Mouse (Mus musculus): ENCODE measurements around the gene Ccdc78. TPM values are rescaled to one million over a fixed set of nuclear protein-coding genes. Genes with fewer than 3 reads are reported as not detected.
A peak's percentile ranks its signal among the peaks of the same experiment; 100 is the strongest.

Ccdc78 gene
- total and polyA plus RNA-seq, 3 experiments: 0.08 to 0.85 TPM; not detected in 1

DNA sequence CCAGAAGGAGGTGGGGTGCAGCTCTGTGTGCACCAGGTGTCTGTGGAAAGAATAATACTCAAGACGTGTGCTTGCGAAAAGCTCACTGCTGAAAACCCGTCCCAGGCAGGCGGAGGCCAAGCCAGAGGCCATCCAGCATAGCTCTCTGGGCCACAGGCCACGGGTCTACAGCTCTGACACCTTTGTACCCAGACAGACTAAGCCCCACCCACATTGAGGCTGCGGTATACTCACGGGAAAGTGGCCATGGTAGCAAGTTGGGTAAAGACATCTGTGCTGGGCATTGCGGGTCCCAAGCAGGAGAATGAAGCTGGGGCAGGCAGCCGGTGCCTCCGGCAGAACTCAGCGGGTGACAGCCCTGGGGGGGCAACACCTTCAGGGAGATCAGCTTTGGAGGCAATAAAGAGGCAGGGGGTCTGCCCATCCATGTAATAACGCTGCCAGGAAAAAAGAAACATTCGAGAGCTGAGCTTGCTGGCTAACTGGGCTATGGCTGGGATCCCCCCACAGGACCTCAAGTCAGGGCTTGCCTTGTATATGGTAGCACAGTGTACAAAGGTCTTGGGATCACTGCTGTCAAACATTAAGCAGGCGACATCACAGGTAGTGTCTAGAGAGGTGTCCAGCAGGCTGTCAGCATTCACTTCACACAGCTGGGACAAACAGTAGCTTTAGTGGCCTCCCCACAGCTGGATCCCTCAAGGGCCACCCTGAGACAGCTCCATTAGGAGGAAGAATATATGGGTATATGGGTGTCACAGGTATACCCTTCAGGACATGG is 53.3 kb downstream of the Ccdc78 start:
- Histone ChIP-seq H3K4me1 (ENCODE audit: control insufficient read depth in 1 of 2, insufficient read depth in 2 of 2, low read length in 2 of 2) (peaks cover 3 to 10% of the 10 kb centered on the region in 2 experiments; a peak in 2 of 4 replicates), H3K9me3 (replicated peaks; ENCODE audit: insufficient read depth, low read length) (no peaks in the 10 kb centered on the region), H3K27me3 (ENCODE audit: control insufficient read depth in 1 of 2, insufficient read depth in 2 of 2, low read length in 2 of 2) (no peaks in the 10 kb centered on the region), H3K79me2 (ENCODE audit: control insufficient read depth, insufficient read depth, low read length, poor library complexity) (peaks cover 12% of the 10 kb centered on the region), H3K27ac (ENCODE audit: control insufficient read depth, low read depth, low read length) (no peak overlapping the region), H3K9ac (ENCODE audit: control insufficient read depth, low read depth, low read length, poor library complexity, severe bottlenecking) (no peak overlapping the region), H3K36me3 (ENCODE audit: control insufficient read depth in 1 of 2, insufficient read depth in 2 of 2, low read length in 2 of 2) (no peaks in the 10 kb centered on the region; a peak in 1 of 4 replicates), H3K4me3 (ENCODE audit: control insufficient read depth in 1 of 2, insufficient read depth in 1 of 2, low read depth in 2 of 2, low read length in 2 of 2) (no peak overlapping the region)
- TF ChIP-seq RAD21 (IDR thresholded peaks at IDR 0.05; ENCODE audit: low read depth, low read length) (no peak), POLR2A (IDR thresholded peaks at IDR 0.05; ENCODE audit: control insufficient read depth in 1 of 2, insufficient read depth in 1 of 2, low read depth in 1 of 2, low read length in 2 of 2, poor library complexity in 1 of 2) (0 out of 4 replicates have a peak, but pooled peaks of 1 of the 2 experiments have one; percentile 13)
- DNase-seq (ENCODE audit: low read depth, low spot score): no peak

Other genes with a start within 250 kb of the Ccdc78 start
- not detected in 2 replicates for gene Sox8, start 215.9 kb upstream of the Ccdc78 start, total RNA-seq (2012; rRNA removed)
- gene Sox8, start 215.9 kb upstream of the Ccdc78 start, polyA plus RNA-seq (2012; ENCODE audit: insufficient read depth in 1 of 2, insufficient read length in 2 of 2, low read depth in 1 of 2, low replicate concordance in 2 of 2, missing spikeins in 1 of 2): not detected
- 14.0 and 16.0 TPM in 2 replicates for gene Lmf1, start 207.5 kb upstream of the Ccdc78 start, total RNA-seq (2012; rRNA removed)
- 10 to 100 TPM in 1 of 2 experiments, not detected in 1; 30.5 TPM for gene Lmf1, start 207.5 kb upstream of the Ccdc78 start, polyA plus RNA-seq (2012; ENCODE audit: insufficient read depth in 1 of 2, insufficient read length in 2 of 2, low read depth in 1 of 2, low replicate concordance in 2 of 2, missing spikeins in 1 of 2)
- 3.1 and 3.9 TPM in 2 replicates for gene Gng13, start 69.4 kb upstream of the Ccdc78 start, total RNA-seq (2012; rRNA removed)
- under 1 TPM in 1 of 2 experiments, not detected in 1; 0.13 TPM for gene Gng13, start 69.4 kb upstream of the Ccdc78 start, polyA plus RNA-seq (2012; ENCODE audit: insufficient read depth in 1 of 2, insufficient read length in 2 of 2, low read depth in 1 of 2, low replicate concordance in 2 of 2, missing spikeins in 1 of 2)
- gene Chtf18, start 59.2 kb upstream of the Ccdc78 start, total RNA-seq (2012; rRNA removed): 29.9 and 35.5 TPM in 2 replicates
- gene Chtf18, start 59.2 kb upstream of the Ccdc78 start, polyA plus RNA-seq (2012; ENCODE audit: insufficient read depth in 1 of 2, insufficient read length in 2 of 2, low read depth in 1 of 2, low replicate concordance in 2 of 2, missing spikeins in 1 of 2): 10 to 100 TPM in 1 of 2 experiments, not detected in 1; 71.1 TPM
- gene Rpusd1, start 58.9 kb upstream of the Ccdc78 start, total RNA-seq (2012; rRNA removed): 7.3 and 8.2 TPM in 2 replicates
- 10 to 100 TPM in 1 of 2 experiments, not detected in 1; 23.9 TPM for gene Rpusd1, start 58.9 kb upstream of the Ccdc78 start, polyA plus RNA-seq (2012; ENCODE audit: insufficient read depth in 1 of 2, insufficient read length in 2 of 2, low read depth in 1 of 2, low replicate concordance in 2 of 2, missing spikeins in 1 of 2)
- gene Mslnl, start 50.5 kb upstream of the Ccdc78 start, total RNA-seq (2012; rRNA removed): 0.08 TPM in 1 of 2 replicates, not detected in the other
- gene Mslnl, start 50.5 kb upstream of the Ccdc78 start, polyA plus RNA-seq (2012; ENCODE audit: insufficient read depth in 1 of 2, insufficient read length in 2 of 2, low read depth in 1 of 2, low replicate concordance in 2 of 2, missing spikeins in 1 of 2): under 1 TPM in 1 of 2 experiments, not detected in 1; 0.08 TPM
- gene Msln, start 32.2 kb upstream of the Ccdc78 start, total RNA-seq (2012; rRNA removed): not detected in 2 replicates
- gene Msln, start 32.2 kb upstream of the Ccdc78 start, polyA plus RNA-seq (2012; ENCODE audit: insufficient read depth in 1 of 2, insufficient read length in 2 of 2, low read depth in 1 of 2, low replicate concordance in 2 of 2, missing spikeins in 1 of 2): not detected
- gene Narfl, start 12.8 kb upstream of the Ccdc78 start, total RNA-seq (2012; rRNA removed): 26.9 and 34.3 TPM in 2 replicates
- gene Narfl, start 12.8 kb upstream of the Ccdc78 start, polyA plus RNA-seq (2012; ENCODE audit: insufficient read depth in 1 of 2, insufficient read length in 2 of 2, low read depth in 1 of 2, low replicate concordance in 2 of 2, missing spikeins in 1 of 2): 10 to 100 TPM in 1 of 2 experiments, not detected in 1; 30.6 TPM
- 10.7 and 12.6 TPM in 2 replicates for gene Haghl, start 907 bp upstream of the Ccdc78 start, total RNA-seq (2012; rRNA removed)
- 10 to 100 TPM in 1 of 2 experiments, not detected in 1; 13.2 TPM for gene Haghl, start 907 bp upstream of the Ccdc78 start, polyA plus RNA-seq (2012; ENCODE audit: insufficient read depth in 1 of 2, insufficient read length in 2 of 2, low read depth in 1 of 2, low replicate concordance in 2 of 2, missing spikeins in 1 of 2)
- 35.3 and 39.0 TPM in 2 replicates for gene Fam173a, start 6.3 kb downstream of the Ccdc78 start, total RNA-seq (2012; rRNA removed)
- gene Fam173a, start 6.3 kb downstream of the Ccdc78 start, polyA plus RNA-seq (2012; ENCODE audit: insufficient read depth in 1 of 2, insufficient read length in 2 of 2, low read depth in 1 of 2, low replicate concordance in 2 of 2, missing spikeins in 1 of 2): 10 to 100 TPM in 1 of 2 experiments, not detected in 1; 36.6 TPM
- 0.92 TPM in 1 of 2 replicates, not detected in the other for gene AC134908.4, start 9.1 kb downstream of the Ccdc78 start, total RNA-seq (2012; rRNA removed)
- gene AC134908.4, start 9.1 kb downstream of the Ccdc78 start, polyA plus RNA-seq (2012; ENCODE audit: insufficient read depth in 1 of 2, insufficient read length in 2 of 2, low read depth in 1 of 2, low replicate concordance in 2 of 2, missing spikeins in 1 of 2): not detected
- gene Metrn, start 10.6 kb downstream of the Ccdc78 start, total RNA-seq (2012; rRNA removed): 95.7 and 104 TPM in 2 replicates
- 100 to 1,000 TPM in 1 of 2 experiments, not detected in 1; 116 TPM for gene Metrn, start 10.6 kb downstream of the Ccdc78 start, polyA plus RNA-seq (2012; ENCODE audit: insufficient read depth in 1 of 2, insufficient read length in 2 of 2, low read depth in 1 of 2, low replicate concordance in 2 of 2, missing spikeins in 1 of 2)
- gene Fbxl16, start 22.5 kb downstream of the Ccdc78 start, total RNA-seq (2012; rRNA removed): not detected in 2 replicates
- under 1 TPM in 1 of 2 experiments, not detected in 1; 0.11 TPM for gene Fbxl16, start 22.5 kb downstream of the Ccdc78 start, polyA plus RNA-seq (2012; ENCODE audit: insufficient read depth in 1 of 2, insufficient read length in 2 of 2, low read depth in 1 of 2, low replicate concordance in 2 of 2, missing spikeins in 1 of 2)
- 29.4 and 38.8 TPM in 2 replicates for gene Wdr24, start 37.0 kb downstream of the Ccdc78 start, total RNA-seq (2012; rRNA removed)
- gene Wdr24, start 37.0 kb downstream of the Ccdc78 start, polyA plus RNA-seq (2012; ENCODE audit: insufficient read depth in 1 of 2, insufficient read length in 2 of 2, low read depth in 1 of 2, low replicate concordance in 2 of 2, missing spikeins in 1 of 2): 10 to 100 TPM in 1 of 2 experiments, not detected in 1; 35.0 TPM
- 12.9 and 13.1 TPM in 2 replicates for gene Jmjd8, start 42.3 kb downstream of the Ccdc78 start, total RNA-seq (2012; rRNA removed)
- 10 to 100 TPM in 1 of 2 experiments, not detected in 1; 23.9 TPM for gene Jmjd8, start 42.3 kb downstream of the Ccdc78 start, polyA plus RNA-seq (2012; ENCODE audit: insufficient read depth in 1 of 2, insufficient read length in 2 of 2, low read depth in 1 of 2, low replicate concordance in 2 of 2, missing spikeins in 1 of 2)
- gene Stub1, start 46.8 kb downstream of the Ccdc78 start, total RNA-seq (2012; rRNA removed): 74.0 and 75.0 TPM in 2 replicates
- gene Stub1, start 46.8 kb downstream of the Ccdc78 start, polyA plus RNA-seq (2012; ENCODE audit: insufficient read depth in 1 of 2, insufficient read length in 2 of 2, low read depth in 1 of 2, low replicate concordance in 2 of 2, missing spikeins in 1 of 2): 10 to 100 TPM in 1 of 2 experiments, not detected in 1; 99.7 TPM
- gene Rhbdl1, start 50.7 kb downstream of the Ccdc78 start, total RNA-seq (2012; rRNA removed): 1.4 TPM in 2 replicates
- 1 to 10 TPM in 1 of 2 experiments, not detected in 1; 4.0 TPM for gene Rhbdl1, start 50.7 kb downstream of the Ccdc78 start, polyA plus RNA-seq (2012; ENCODE audit: insufficient read depth in 1 of 2, insufficient read length in 2 of 2, low read depth in 1 of 2, low replicate concordance in 2 of 2, missing spikeins in 1 of 2)
- gene Gm20683, start 55.2 kb downstream of the Ccdc78 start, total RNA-seq (2012; rRNA removed): 2.8 and 4.9 TPM in 2 replicates
- gene Gm20683, start 55.2 kb downstream of the Ccdc78 start, polyA plus RNA-seq (2012; ENCODE audit: insufficient read depth in 1 of 2, insufficient read length in 2 of 2, low read depth in 1 of 2, low replicate concordance in 2 of 2, missing spikeins in 1 of 2): 1 to 10 TPM in 1 of 2 experiments, not detected in 1; 6.8 TPM
- gene Rhot2, start 58.3 kb downstream of the Ccdc78 start, total RNA-seq (2012; rRNA removed): 24.9 and 29.1 TPM in 2 replicates
- gene Rhot2, start 58.3 kb downstream of the Ccdc78 start, polyA plus RNA-seq (2012; ENCODE audit: insufficient read depth in 1 of 2, insufficient read length in 2 of 2, low read depth in 1 of 2, low replicate concordance in 2 of 2, missing spikeins in 1 of 2): 10 to 100 TPM in 1 of 2 experiments, not detected in 1; 54.5 TPM
- 22.5 and 23.7 TPM in 2 replicates for gene Wdr90, start 74.9 kb downstream of the Ccdc78 start, total RNA-seq (2012; rRNA removed)
- 10 to 100 TPM in 1 of 2 experiments, not detected in 1; 44.5 TPM for gene Wdr90, start 74.9 kb downstream of the Ccdc78 start, polyA plus RNA-seq (2012; ENCODE audit: insufficient read depth in 1 of 2, insufficient read length in 2 of 2, low read depth in 1 of 2, low replicate concordance in 2 of 2, missing spikeins in 1 of 2)
- 73.9 and 88.9 TPM in 2 replicates for gene Mcrip2, start 82.2 kb downstream of the Ccdc78 start, total RNA-seq (2012; rRNA removed)
- 100 to 1,000 TPM; 107 to 281 TPM for gene Mcrip2, start 82.2 kb downstream of the Ccdc78 start, polyA plus RNA-seq (2012; ENCODE audit: insufficient read depth in 1 of 2, insufficient read length in 2 of 2, low read depth in 1 of 2, low replicate concordance in 2 of 2, missing spikeins in 1 of 2)
- gene Mettl26, start 88.5 kb downstream of the Ccdc78 start, total RNA-seq (2012; rRNA removed): 31.7 and 33.6 TPM in 2 replicates
- 10 to 100 TPM in 1 of 2 experiments, not detected in 1; 50.6 TPM for gene Mettl26, start 88.5 kb downstream of the Ccdc78 start, polyA plus RNA-seq (2012; ENCODE audit: insufficient read depth in 1 of 2, insufficient read length in 2 of 2, low read depth in 1 of 2, low replicate concordance in 2 of 2, missing spikeins in 1 of 2)
- 0.13 and 0.19 TPM in 2 replicates for gene Wfikkn1, start 94.3 kb downstream of the Ccdc78 start, total RNA-seq (2012; rRNA removed)
- gene Wfikkn1, start 94.3 kb downstream of the Ccdc78 start, polyA plus RNA-seq (2012; ENCODE audit: insufficient read depth in 1 of 2, insufficient read length in 2 of 2, low read depth in 1 of 2, low replicate concordance in 2 of 2, missing spikeins in 1 of 2): under 1 TPM in 1 of 2 experiments, not detected in 1; 0.53 TPM
- 3.7 and 4.8 TPM in 2 replicates for gene Rab40c, start 133.1 kb downstream of the Ccdc78 start, total RNA-seq (2012; rRNA removed)
- gene Rab40c, start 133.1 kb downstream of the Ccdc78 start, polyA plus RNA-seq (2012; ENCODE audit: insufficient read depth in 1 of 2, insufficient read length in 2 of 2, low read depth in 1 of 2, low replicate concordance in 2 of 2, missing spikeins in 1 of 2): 10 to 100 TPM in 1 of 2 experiments, not detected in 1; 23.2 TPM
- 50.7 and 67.8 TPM in 2 replicates for gene Pigq, start 158.4 kb downstream of the Ccdc78 start, total RNA-seq (2012; rRNA removed)
- 100 to 1,000 TPM; 193 to 825 TPM for gene Pigq, start 158.4 kb downstream of the Ccdc78 start, polyA plus RNA-seq (2012; ENCODE audit: insufficient read depth in 1 of 2, insufficient read length in 2 of 2, low read depth in 1 of 2, low replicate concordance in 2 of 2, missing spikeins in 1 of 2)
- 0.16 and 0.23 TPM in 2 replicates for gene Nhlrc4, start 158.4 kb downstream of the Ccdc78 start, total RNA-seq (2012; rRNA removed)
- under 1 TPM in 1 of 2 experiments, not detected in 1; 0.19 TPM for gene Nhlrc4, start 158.4 kb downstream of the Ccdc78 start, polyA plus RNA-seq (2012; ENCODE audit: insufficient read depth in 1 of 2, insufficient read length in 2 of 2, low read depth in 1 of 2, low replicate concordance in 2 of 2, missing spikeins in 1 of 2)
- not detected in 2 replicates for gene A930017K11Rik, start 166.0 kb downstream of the Ccdc78 start, total RNA-seq (2012; rRNA removed)
- not detected for gene A930017K11Rik, start 166.0 kb downstream of the Ccdc78 start, polyA plus RNA-seq (2012; ENCODE audit: insufficient read depth in 1 of 2, insufficient read length in 2 of 2, low read depth in 1 of 2, low replicate concordance in 2 of 2, missing spikeins in 1 of 2)
- gene Capn15, start 199.2 kb downstream of the Ccdc78 start, total RNA-seq (2012; rRNA removed): 5.6 and 6.2 TPM in 2 replicates
- 10 to 100 TPM in 1 of 2 experiments, not detected in 1; 16.2 TPM for gene Capn15, start 199.2 kb downstream of the Ccdc78 start, polyA plus RNA-seq (2012; ENCODE audit: insufficient read depth in 1 of 2, insufficient read length in 2 of 2, low read depth in 1 of 2, low replicate concordance in 2 of 2, missing spikeins in 1 of 2)

Data from MEL (cell line).